Mouse (Mus musculus): ENCODE results near the gene Coro1c.

Gene Coro1c

GRCm38 (mm10) chr5:113855696-113856095 is 52.9 kb downstream of the Coro1c start:
- no peak for DNase-seq (ENCODE audit: low spot score in 2 of 2)

- no peak for DNase-seq (ENCODE audit: low spot score in 2 of 2)
Measured at GRCm38 (mm10) chr5:113855117-113855516, 53.4 kb downstream of the Coro1c start.

GRCm38 (mm10) chr5:113854494-113854893 is 54.1 kb downstream of the Coro1c start:
- DNase-seq (ENCODE audit: low spot score in 2 of 2) = peak in 1 of 2 experiments; percentile 83

- DNase-seq (ENCODE audit: low spot score in 2 of 2) = no peak
Measured at GRCm38 (mm10) chr5:113853541-113853940, 55.0 kb downstream of the Coro1c start.

GRCm38 (mm10) chr5:113852463-113852862 is 56.1 kb downstream of the Coro1c start:
- DNase-seq (ENCODE audit: low spot score in 2 of 2) = no peak

- no peak for DNase-seq (ENCODE audit: low spot score in 2 of 2)
Measured at GRCm38 (mm10) chr5:113850680-113851230, 57.8 kb downstream of the Coro1c start.

- no peak for DNase-seq (ENCODE audit: low spot score in 2 of 2)
Measured at GRCm38 (mm10) chr5:113847636-113848035, 60.9 kb downstream of the Coro1c start.

- no peak for DNase-seq (ENCODE audit: low spot score in 2 of 2)
Measured at GRCm38 (mm10) chr5:113846656-113847055, 61.9 kb downstream of the Coro1c start.

GRCm38 (mm10) chr5:113845627-113846026 is 62.9 kb downstream of the Coro1c start:
- no peak for DNase-seq (ENCODE audit: low spot score in 2 of 2)

- DNase-seq (ENCODE audit: low spot score in 2 of 2) = peak in 1 of 2 experiments; percentile 63
Measured at GRCm38 (mm10) chr5:113844721-113845120, 63.8 kb downstream of the Coro1c start.

- DNase-seq (ENCODE audit: low spot score in 2 of 2) = no peak
Measured at GRCm38 (mm10) chr5:113844106-113844505, 64.5 kb downstream of the Coro1c start.

GRCm38 (mm10) chr5:113842906-113843305 is 65.7 kb downstream of the Coro1c start:
- DNase-seq (ENCODE audit: low spot score in 2 of 2) = no peak

- no peak for DNase-seq (ENCODE audit: low spot score in 2 of 2)
Measured at GRCm38 (mm10) chr5:113842244-113842643, 66.3 kb downstream of the Coro1c start.

- DNase-seq (ENCODE audit: low spot score in 2 of 2) = no peak
Measured at GRCm38 (mm10) chr5:113841243-113842225, 67.0 kb downstream of the Coro1c start.

- no peak for DNase-seq (ENCODE audit: low spot score in 2 of 2)
Measured at GRCm38 (mm10) chr5:113840443-113840842, 68.1 kb downstream of the Coro1c start.

- DNase-seq (ENCODE audit: low spot score in 2 of 2) = no peak
Measured at GRCm38 (mm10) chr5:113836961-113837360, 71.6 kb downstream of the Coro1c start.

- DNase-seq (ENCODE audit: low spot score in 2 of 2) = no peak
Measured at GRCm38 (mm10) chr5:113833316-113833947, 75.1 kb downstream of the Coro1c start.

GRCm38 (mm10) chr5:113832490-113832901 is 76.1 kb downstream of the Coro1c start, which contains the start of gene Selplg:
Selplg (minus strand) TSS chr5:113832644.
- DNase-seq (ENCODE audit: low spot score in 2 of 2) = no peak

- no peak for DNase-seq (ENCODE audit: low spot score in 2 of 2)
Measured at GRCm38 (mm10) chr5:113831741-113832140, 76.8 kb downstream of the Coro1c start.

GRCm38 (mm10) chr5:113830796-113831195 is 77.8 kb downstream of the Coro1c start:
- DNase-seq (ENCODE audit: low spot score in 2 of 2) = no peak

- no peak for DNase-seq (ENCODE audit: low spot score in 2 of 2)
Measured at GRCm38 (mm10) chr5:113830292-113830643, 78.3 kb downstream of the Coro1c start.

- no peak for DNase-seq (ENCODE audit: low spot score in 2 of 2)
Measured at GRCm38 (mm10) chr5:113829566-113830291, 78.8 kb downstream of the Coro1c start.

Measured in frontal cortex, postnatal 14 days (tissue).